Mouse (Mus musculus): ENCODE measurements around the gene Cnga2. TPM values are rescaled to one million over a fixed set of nuclear protein-coding genes. Genes with fewer than 3 reads are reported as not detected.
"Not testable (repeated sequence)": the region's sequence is repeated elsewhere in the genome, so short reads cannot be mapped to it uniquely, and the experiment has no call there.

Gene Cnga2
- polyA plus RNA-seq, 1 experiment: 0.01 TPM

- Histone ChIP-seq H3K27me3 (ENCODE audit: control insufficient read depth, insufficient read depth, insufficient read length) (no peaks in the 10 kb centered on the region), H3K4me2 (ENCODE audit: low read depth) (no peak overlapping the region), H3ac (ENCODE audit: control insufficient read depth, insufficient read length) (no peak overlapping the region), H3K4me3 (no peak overlapping the region), H3K36me3 (ENCODE audit: control insufficient read depth, insufficient read depth) (no peaks in the 10 kb centered on the region), H3K79me2 (ENCODE audit: control insufficient read depth, insufficient read depth) (no peaks in the 10 kb centered on the region)
- TF ChIP-seq CEBPB (IDR thresholded peaks at IDR 0.05; ENCODE audit: insufficient read depth, poor library complexity, severe bottlenecking): no peak
- no peak for TF ChIP-seq TCF3 (IDR thresholded peaks at IDR 0.05; ENCODE audit: insufficient read length, low read depth)
- TF ChIP-seq MYOG (IDR thresholded peaks at IDR 0.05; ENCODE audit: control insufficient read depth in 1 of 3, insufficient read depth in 1 of 3, insufficient read length in 2 of 3, low read depth in 2 of 3): no peak
- TF ChIP-seq POLR2AphosphoS2 (IDR thresholded peaks at IDR 0.05; ENCODE audit: insufficient read length, low read depth): no peak
Observed at GRCm38 (mm10) chrX:71968216-71968615, 23.4 kb upstream of the Cnga2 start.

GRCm38 (mm10) chrX:71968816-71969215 lies 22.8 kb upstream of the Cnga2 start:
- Histone ChIP-seq H3K36me3 (ENCODE audit: control insufficient read depth, insufficient read depth) (no peaks in the 10 kb centered on the region), H3K27me3 (ENCODE audit: control insufficient read depth, insufficient read depth, insufficient read length) (no peaks in the 10 kb centered on the region), H3K4me2 (ENCODE audit: low read depth) (no peak overlapping the region), H3ac (ENCODE audit: control insufficient read depth, insufficient read length) (no peak overlapping the region), H3K4me3 (no peak overlapping the region), H3K79me2 (ENCODE audit: control insufficient read depth, insufficient read depth) (no peaks in the 10 kb centered on the region)
- TF ChIP-seq USF1 (IDR thresholded peaks at IDR 0.05; ENCODE audit: low read depth) (no peak), MYOG (IDR thresholded peaks at IDR 0.05; ENCODE audit: control insufficient read depth in 1 of 3, insufficient read depth in 1 of 3, insufficient read length in 2 of 3, low read depth in 2 of 3) (no peak), TCF12 (IDR thresholded peaks at IDR 0.05; ENCODE audit: insufficient read depth, poor library complexity, severe bottlenecking) (no peak), TCF3 (IDR thresholded peaks at IDR 0.05; ENCODE audit: insufficient read length, low read depth) (no peak), POLR2A (IDR thresholded peaks at IDR 0.05; ENCODE audit: insufficient read length, low read depth) (no peak), CEBPB (IDR thresholded peaks at IDR 0.05; ENCODE audit: insufficient read depth, poor library complexity, severe bottlenecking) (no peak), E2F4 (IDR thresholded peaks at IDR 0.05; ENCODE audit: insufficient read depth) (no peak), MYOD1 (IDR thresholded peaks at IDR 0.05; ENCODE audit: control insufficient read depth in 1 of 3, insufficient read length in 2 of 3, low read depth in 2 of 3) (no peak), POLR2AphosphoS2 (IDR thresholded peaks at IDR 0.05; ENCODE audit: insufficient read length, low read depth) (no peak), REST (IDR thresholded peaks at IDR 0.05; ENCODE audit: insufficient read depth, insufficient read length) (no peak), MAX (IDR thresholded peaks at IDR 0.05; ENCODE audit: low read depth) (no peak), SRF (IDR thresholded peaks at IDR 0.05; ENCODE audit: control insufficient read depth, insufficient read length, low read depth) (no peak)

GRCm38 (mm10) chrX:71971325-71971724 lies 20.3 kb upstream of the Cnga2 start:
- Histone ChIP-seq H3K4me2 (ENCODE audit: low read depth) (no peak overlapping the region), H3K4me3 (no peak overlapping the region), H3K79me2 (ENCODE audit: control insufficient read depth, insufficient read depth) (no peaks in the 10 kb centered on the region), H3K36me3 (ENCODE audit: control insufficient read depth, insufficient read depth) (no peaks in the 10 kb centered on the region), H3K27me3 (ENCODE audit: control insufficient read depth, insufficient read depth, insufficient read length) (no peaks in the 10 kb centered on the region), H3ac (ENCODE audit: control insufficient read depth, insufficient read length) (no peak overlapping the region)
- no peak for TF ChIP-seq REST (IDR thresholded peaks at IDR 0.05; ENCODE audit: insufficient read depth, insufficient read length)
- no peak for TF ChIP-seq MAX (IDR thresholded peaks at IDR 0.05; ENCODE audit: low read depth)
- TF ChIP-seq SRF (IDR thresholded peaks at IDR 0.05; ENCODE audit: control insufficient read depth, insufficient read length, low read depth): no peak
- TF ChIP-seq POLR2A (IDR thresholded peaks at IDR 0.05; ENCODE audit: insufficient read length, low read depth): no peak
- TF ChIP-seq USF1 (IDR thresholded peaks at IDR 0.05; ENCODE audit: low read depth): no peak
- TF ChIP-seq E2F4 (IDR thresholded peaks at IDR 0.05; ENCODE audit: insufficient read depth): no peak
- TF ChIP-seq MYOD1 (IDR thresholded peaks at IDR 0.05; ENCODE audit: control insufficient read depth in 1 of 3, insufficient read length in 2 of 3, low read depth in 2 of 3): no peak
- no peak for TF ChIP-seq MYOG (IDR thresholded peaks at IDR 0.05; ENCODE audit: control insufficient read depth in 1 of 3, insufficient read depth in 1 of 3, insufficient read length in 2 of 3, low read depth in 2 of 3)
- no peak for TF ChIP-seq TCF12 (IDR thresholded peaks at IDR 0.05; ENCODE audit: insufficient read depth, poor library complexity, severe bottlenecking)
- TF ChIP-seq TCF3 (IDR thresholded peaks at IDR 0.05; ENCODE audit: insufficient read length, low read depth): no peak

GRCm38 (mm10) chrX:71972686-71973085 lies 19.0 kb upstream of the Cnga2 start, which contains the start of gene Fate1:
Gene Fate1, plus strand, starts transcription at chrX:71972986.
- Histone ChIP-seq H3K27me3 (ENCODE audit: control insufficient read depth, insufficient read depth, insufficient read length) (no peaks in the 10 kb centered on the region), H3ac (ENCODE audit: control insufficient read depth, insufficient read length) (no peak within 1 kb of the TSS), H3K4me3 (no peak within 1 kb of the TSS), H3K36me3 (ENCODE audit: control insufficient read depth, insufficient read depth) (no peaks in the 10 kb centered on the region), H3K4me2 (ENCODE audit: low read depth) (no peak within 1 kb of the TSS), H3K79me2 (ENCODE audit: control insufficient read depth, insufficient read depth) (no peaks in the 10 kb centered on the region)
- TF ChIP-seq MYOG (IDR thresholded peaks at IDR 0.05; ENCODE audit: control insufficient read depth in 1 of 3, insufficient read depth in 1 of 3, insufficient read length in 2 of 3, low read depth in 2 of 3): no peak
- TF ChIP-seq REST (IDR thresholded peaks at IDR 0.05; ENCODE audit: insufficient read depth, insufficient read length): no peak
- TF ChIP-seq SRF (IDR thresholded peaks at IDR 0.05; ENCODE audit: control insufficient read depth, insufficient read length, low read depth): no peak
- no peak for TF ChIP-seq CEBPB (IDR thresholded peaks at IDR 0.05; ENCODE audit: insufficient read depth, poor library complexity, severe bottlenecking)
- TF ChIP-seq MAX (IDR thresholded peaks at IDR 0.05; ENCODE audit: low read depth): no peak
- no peak for TF ChIP-seq TCF3 (IDR thresholded peaks at IDR 0.05; ENCODE audit: insufficient read length, low read depth)

GRCm38 (mm10) chrX:71977681-71978080 lies 14.0 kb upstream of the Cnga2 start:
- H3K79me2 ChIP-seq (ENCODE audit: control insufficient read depth, insufficient read depth); H3K36me3 ChIP-seq (ENCODE audit: control insufficient read depth, insufficient read depth); H3ac ChIP-seq (ENCODE audit: control insufficient read depth, insufficient read length); H3K4me2 ChIP-seq (ENCODE audit: low read depth); H3K27me3 ChIP-seq (ENCODE audit: control insufficient read depth, insufficient read depth, insufficient read length); H3K4me3 ChIP-seq: not testable (repeated sequence)
